Mouse (Mus musculus): ENCODE data around the gene Ggcx.

DNA sequence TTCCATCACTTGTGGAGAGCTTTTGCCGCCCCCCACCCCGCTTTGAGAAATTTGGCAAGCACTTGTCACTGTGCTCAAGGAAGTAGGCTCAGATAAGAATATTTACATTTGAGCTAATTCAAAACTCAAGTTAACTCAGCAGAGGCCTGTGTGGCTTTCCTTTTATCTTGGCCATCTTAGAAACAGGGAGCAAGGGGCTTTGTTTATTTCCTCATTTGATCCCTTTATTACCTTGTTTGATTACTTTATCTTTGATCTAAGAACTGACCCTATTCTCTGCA is 66.3 kb downstream of the Ggcx start:
- TF ChIP-seq CTCF (IDR thresholded peaks at IDR 0.05) (no peak), EP300 (IDR thresholded peaks at IDR 0.05) (0 out of 2 replicates have a peak, but pooled peaks have one; percentile 22)
